ENCODE assay signal across 13 mouse cellular contexts in genomic region chr5:35592081-35592736, GRCm38 (mm10). TPM values are rescaled to one million over a fixed set of nuclear protein-coding genes. Genes with fewer than 3 reads are reported as not detected.
DNase-seq lines count a peak whose midpoint lies in the region; TF ChIP-seq lines count a peak whose summit lies in the region.
"Had no signal": no experiment of that assay in that cellular context is flagged by ENCODE, and none has a peak within 500 bp of the region (broad histone marks: within the 10 kb centered on the region; RNA-seq: fewer than 3 reads in every experiment).

No protein-coding gene starts in this region.

- intact Hi-C loops in heart, adult 2 months (cut with DNase I): loop anchor here (10.0 kb wide), 1 partner anchor 383 kb away; no protein-coding TSS in a partner anchor

- peak; percentile 38 for TF ChIP-seq CTCF in heart, adult 2 months (IDR thresholded peaks at IDR 0.05)
- TF ChIP-seq CTCF in spleen, adult 2 months (IDR thresholded peaks at IDR 0.05; ENCODE audit: extremely low read depth, insufficient read depth, insufficient read length, insufficient replicate concordance): 0 out of 2 replicates have a peak, but pooled peaks have one; percentile 3
- peak; percentile 50 to 73 (median 57) for TF ChIP-seq CTCF in MEL (IDR thresholded peaks at IDR 0.05 in 2 of 3, conservative IDR thresholded peaks at IDR 0.05 in 1 of 3; ENCODE audit: control insufficient read depth in 1 of 3, insufficient read depth in 1 of 3, low read depth in 2 of 3, low read length in 3 of 3, poor library complexity in 1 of 3, severe bottlenecking in 1 of 3)

- TF ChIP-seq RAD21 in MEL (IDR thresholded peaks at IDR 0.05; ENCODE audit: low read depth, low read length): no peak

- no peaks in the 10 kb centered on the region for H3K79me2 ChIP-seq in heart, adult 2 months (replicated peaks; ENCODE audit: control insufficient read depth, insufficient read depth, low read length)
- no peaks in the 10 kb centered on the region for H3K79me2 ChIP-seq in MEL (ENCODE audit: control insufficient read depth, insufficient read depth, low read length, poor library complexity)

- H3K9me3 ChIP-seq in MEL (replicated peaks; ENCODE audit: insufficient read depth, low read length): no peaks in the 10 kb centered on the region

- H3K4me3 ChIP-seq in heart, adult 2 months: no peak overlapping the region
- no peak overlapping the region for H3K4me3 ChIP-seq in spleen, adult 2 months (ENCODE audit: extremely low read depth, insufficient read depth, insufficient read length)
- no peak overlapping the region for H3K4me3 ChIP-seq in MEL (ENCODE audit: control insufficient read depth in 1 of 2, insufficient read depth in 1 of 2, low read depth in 2 of 2, low read length in 2 of 2)
- H3K4me3 ChIP-seq: limb, embryonic 12.5 days; neural tube, embryonic 12.5 days had no signal

- no peaks in the 10 kb centered on the region for H3K4me1 ChIP-seq in heart, adult 2 months (ENCODE audit: control insufficient read depth, insufficient read depth, low read length)
- no peaks in the 10 kb centered on the region for H3K4me1 ChIP-seq in spleen, adult 2 months (ENCODE audit: control insufficient read depth, insufficient read depth, insufficient read length)
- H3K4me1 ChIP-seq in MEL (ENCODE audit: control insufficient read depth in 1 of 2, insufficient read depth in 2 of 2, low read length in 2 of 2): no peaks in the 10 kb centered on the region
- H3K4me1 ChIP-seq: limb, embryonic 12.5 days; neural tube, embryonic 12.5 days had no signal

- 89% methylated on average over 21 of the region's 21 CpGs for WGBS in heart, adult 2 months
- WGBS in spleen, adult 2 months: 93% methylated on average over 21 of the region's 21 CpGs

- TF ChIP-seq POLR2A in heart, adult 2 months (IDR thresholded peaks at IDR 0.05; ENCODE audit: insufficient read depth, low read depth, low read length): no peak
- TF ChIP-seq POLR2A in spleen, adult 2 months (IDR thresholded peaks at IDR 0.05; ENCODE audit: low read depth, low read length): no peak
- no peak for TF ChIP-seq POLR2A in MEL (IDR thresholded peaks at IDR 0.05; ENCODE audit: control insufficient read depth in 1 of 2, insufficient read depth in 1 of 2, low read depth in 1 of 2, low read length in 2 of 2, poor library complexity in 1 of 2)

- DNase-seq in heart, adult 2 months: no peak
- no peak for DNase-seq in heart, adult 8-10 months (ENCODE audit: low spot score)
- no peak for DNase-seq in spleen, adult 2 months (ENCODE audit: low read depth in 1 of 2, low spot score in 2 of 2)
- DNase-seq in spleen, adult 18-20 months: no peak
- peak; percentile 56 for DNase-seq in MEL (ENCODE audit: low read depth, low spot score)
- DNase-seq in mesoderm, embryonic 11.5 days (ENCODE audit: low read depth, low spot score): peak; percentile 20
- DNase-seq in gastrocnemius, postnatal 25 days: no peak
- no peak for DNase-seq in kidney, adult 18-20 months
- DNase-seq: cerebellum, postnatal 25 days; gastrocnemius, postnatal 10 days; right cerebral cortex, postnatal 4 days had no signal

- H3K27ac ChIP-seq in heart, adult 2 months: no peak overlapping the region
- H3K27ac ChIP-seq in spleen, adult 2 months (ENCODE audit: insufficient read depth, low read length): no peak overlapping the region
- H3K27ac ChIP-seq in MEL (ENCODE audit: control insufficient read depth, low read depth, low read length): no peak overlapping the region
- H3K27ac ChIP-seq: limb, embryonic 12.5 days; neural tube, embryonic 12.5 days had no signal

- no peaks in the 10 kb centered on the region for H3K36me3 ChIP-seq in heart, adult 2 months (ENCODE audit: control insufficient read depth, insufficient read depth, low read length)
- H3K36me3 ChIP-seq in spleen, adult 2 months (ENCODE audit: control insufficient read depth, insufficient read depth, low read length): peaks cover 66% of the 10 kb centered on the region
- no peaks in the 10 kb centered on the region for H3K36me3 ChIP-seq in MEL (ENCODE audit: control insufficient read depth in 1 of 2, insufficient read depth in 2 of 2, low read length in 2 of 2)

- H3K27me3 ChIP-seq in heart, adult 2 months (ENCODE audit: control insufficient read depth, insufficient read depth, low read length): no peaks in the 10 kb centered on the region
- H3K27me3 ChIP-seq in spleen, adult 2 months (ENCODE audit: control insufficient read depth, insufficient read depth, low read length): no peaks in the 10 kb centered on the region
- H3K27me3 ChIP-seq in MEL (ENCODE audit: control insufficient read depth in 1 of 2, insufficient read depth in 2 of 2, low read length in 2 of 2): no peaks in the 10 kb centered on the region
- H3K27me3 ChIP-seq: limb, embryonic 12.5 days; neural tube, embryonic 12.5 days had no signal

- no peak for TF ChIP-seq EP300 in heart, adult 2 months (IDR thresholded peaks at IDR 0.05; ENCODE audit: insufficient read depth, low read depth, low read length)
- no peak for TF ChIP-seq EP300 in MEL (IDR thresholded peaks at IDR 0.05; ENCODE audit: low read depth in 1 of 2, low read length in 2 of 2)

- H3K9ac ChIP-seq in heart, adult 2 months (ENCODE audit: low read depth, low read length): no peak overlapping the region
- no peak overlapping the region for H3K9ac ChIP-seq in MEL (ENCODE audit: control insufficient read depth, low read depth, low read length, poor library complexity, severe bottlenecking)
- H3K9ac ChIP-seq: limb, embryonic 12.5 days; neural tube, embryonic 12.5 days had no signal

TF ChIP-seq in MEL, 35 proteins besides CTCF, POLR2A, EP300 and RAD21:
- TF ChIP-seq E2F4 (IDR thresholded peaks at IDR 0.05; ENCODE audit: borderline replicate concordance, low read depth, low read length) (no peak), MAX (IDR thresholded peaks at IDR 0.05; ENCODE audit: low read length) (no peak)
TF ChIP-seq in MEL: peak in this region for 0.

RNA-seq across cellular contexts. Expression of gene Acox3, which starts 9.4 kb away (rescaled TPM):
- total RNA-seq in heart, adult 2 months (2021): 10 to 100 TPM; 21.8 to 28.3 TPM
- polyA plus RNA-seq in heart, adult 2 months (2012; rRNA removed): 22.5 and 25.5 TPM in 2 replicates
- 10 to 100 TPM; 21.9 to 32.0 (median 26.4) TPM for total RNA-seq in heart, adult 8-10 months (2022)
- 63.0 and 68.8 TPM in 2 replicates for polyA plus RNA-seq in spleen, adult 2 months (2012; rRNA removed)
- total RNA-seq in MEL (2012; rRNA removed): 3.9 and 6.5 TPM in 2 replicates
- 10 to 100 TPM in 1 of 2 experiments, not detected in 1; 11.4 TPM for polyA plus RNA-seq in MEL (2012; ENCODE audit: insufficient read depth in 1 of 2, insufficient read length in 2 of 2, low read depth in 1 of 2, low replicate concordance in 2 of 2, missing spikeins in 1 of 2)
- total RNA-seq in gastrocnemius, postnatal 25 days (2021): 10 to 100 TPM; 16.4 to 18.9 TPM

RNA-seq across cellular contexts. Expression of gene Trmt44, which starts 17.3 kb away (rescaled TPM):
- total RNA-seq in heart, adult 2 months (2021): 1 to 10 TPM; 1.9 to 2.0 TPM
- polyA plus RNA-seq in heart, adult 2 months (2012; rRNA removed): 1.7 and 2.0 TPM in 2 replicates
- 1 to 10 TPM; 1.7 to 2.1 (median 2.0) TPM for total RNA-seq in heart, adult 8-10 months (2022)
- 4.8 and 5.2 TPM in 2 replicates for polyA plus RNA-seq in spleen, adult 2 months (2012; rRNA removed)
- 13.1 and 16.6 TPM in 2 replicates for total RNA-seq in MEL (2012; rRNA removed)
- 10 to 100 TPM in 1 of 2 experiments, not detected in 1; 14.3 TPM for polyA plus RNA-seq in MEL (2012; ENCODE audit: insufficient read depth in 1 of 2, insufficient read length in 2 of 2, low read depth in 1 of 2, low replicate concordance in 2 of 2, missing spikeins in 1 of 2)
- total RNA-seq in gastrocnemius, postnatal 25 days (2021): 1 to 10 TPM; 1.5 to 1.6 TPM

Comparison
In these comparisons a context has a peak if more than half of its experiments do, and no peak if none do; other contexts are left out.
1. DNase-seq: peak in MEL (single experiment) and mesoderm, embryonic 11.5 days (single experiment); none in heart, adult 2 months (0 of 2), heart, adult 8-10 months (single experiment), spleen, adult 2 months (0 of 2), spleen, adult 18-20 months (0 of 2), gastrocnemius, postnatal 25 days (single experiment) and kidney, adult 18-20 months (single experiment).
2. CTCF ChIP-seq: peak in every context shown above with its lines; median percentile 57 in MEL; 38 in heart, adult 2 months; 3 in spleen, adult 2 months.